Mouse (Mus musculus): ENCODE data around the gene Fbxo40. TPM values are rescaled to one million over a fixed set of nuclear protein-coding genes. Genes with fewer than 3 reads are reported as not detected.

Gene Fbxo40
- polyA plus RNA-seq, 1 experiment: 1.9 TPM

GRCm38 (mm10) chr16:36934131-36934840, 56.0 kb downstream of the Fbxo40 start:
- 78% methylated on average over 6 of the region's 6 CpGs for WGBS
- DNase-seq: no peak

GRCm38 (mm10) chr16:36932546-36932945, 57.7 kb downstream of the Fbxo40 start:
- WGBS: 93% methylated on average over 6 of the region's 6 CpGs
- no peaks in the 10 kb centered on the region for H3K4me1 ChIP-seq (ENCODE audit: control insufficient read depth, insufficient read depth, low read length)
- DNase-seq: no peak
- H3K27ac ChIP-seq (ENCODE audit: insufficient read depth, low read length): no peak overlapping the region
- TF ChIP-seq POLR2A (IDR thresholded peaks at IDR 0.05; ENCODE audit: borderline replicate concordance, insufficient read depth, low read length): no peak
- TF ChIP-seq CTCF (IDR thresholded peaks at IDR 0.05; ENCODE audit: borderline replicate concordance, insufficient read depth, low read depth, low read length): no peak
- H3K27me3 ChIP-seq (ENCODE audit: control insufficient read depth, insufficient read depth, low read length): no peaks in the 10 kb centered on the region
- H3K4me3 ChIP-seq (replicated peaks; ENCODE audit: insufficient read depth, low read depth, low read length): no peak overlapping the region

More at GRCm38 (mm10) chr16:36934131-36934840, 56.0 kb downstream of the Fbxo40 start:
- Histone ChIP-seq H3K27ac (ENCODE audit: insufficient read depth, low read length) (no peak overlapping the region), H3K27me3 (ENCODE audit: control insufficient read depth, insufficient read depth, low read length) (no peaks in the 10 kb centered on the region), H3K4me3 (replicated peaks; ENCODE audit: insufficient read depth, low read depth, low read length) (no peak overlapping the region), H3K4me1 (ENCODE audit: control insufficient read depth, insufficient read depth, low read length) (no peaks in the 10 kb centered on the region)
- TF ChIP-seq POLR2A (IDR thresholded peaks at IDR 0.05; ENCODE audit: borderline replicate concordance, insufficient read depth, low read length): no peak
- no peak for TF ChIP-seq CTCF (IDR thresholded peaks at IDR 0.05; ENCODE audit: borderline replicate concordance, insufficient read depth, low read depth, low read length)

- TF ChIP-seq CTCF (IDR thresholded peaks at IDR 0.05; ENCODE audit: borderline replicate concordance, insufficient read depth, low read depth, low read length) (no peak), POLR2A (IDR thresholded peaks at IDR 0.05; ENCODE audit: borderline replicate concordance, insufficient read depth, low read length) (no peak)
- H3K4me3 ChIP-seq (replicated peaks; ENCODE audit: insufficient read depth, low read depth, low read length): no peak overlapping the region
- 92% methylated on average over 3 of the region's 3 CpGs for WGBS
- H3K27ac ChIP-seq (ENCODE audit: insufficient read depth, low read length): no peak overlapping the region
- no peak for DNase-seq
- no peaks in the 10 kb centered on the region for H3K4me1 ChIP-seq (ENCODE audit: control insufficient read depth, insufficient read depth, low read length)
- H3K27me3 ChIP-seq (ENCODE audit: control insufficient read depth, insufficient read depth, low read length): no peaks in the 10 kb centered on the region
Observed at GRCm38 (mm10) chr16:36931976-36932375, 58.3 kb downstream of the Fbxo40 start.

- TF ChIP-seq POLR2A (IDR thresholded peaks at IDR 0.05; ENCODE audit: borderline replicate concordance, insufficient read depth, low read length): no peak
- no peak for TF ChIP-seq CTCF (IDR thresholded peaks at IDR 0.05; ENCODE audit: borderline replicate concordance, insufficient read depth, low read depth, low read length)
- no peak for DNase-seq
- H3K27me3 ChIP-seq (ENCODE audit: control insufficient read depth, insufficient read depth, low read length): no peaks in the 10 kb centered on the region
- no peaks in the 10 kb centered on the region for H3K4me1 ChIP-seq (ENCODE audit: control insufficient read depth, insufficient read depth, low read length)
- no peak overlapping the region for H3K27ac ChIP-seq (ENCODE audit: insufficient read depth, low read length)
- WGBS: 92% methylated on average over 10 of the region's 10 CpGs
- H3K4me3 ChIP-seq (replicated peaks; ENCODE audit: insufficient read depth, low read depth, low read length): no peak overlapping the region
Observed at GRCm38 (mm10) chr16:36931381-36931780, 58.9 kb downstream of the Fbxo40 start.

- 86% methylated on average over 11 of the region's 11 CpGs for WGBS
- DNase-seq: no peak
- Histone ChIP-seq H3K4me3 (replicated peaks; ENCODE audit: insufficient read depth, low read depth, low read length) (no peak overlapping the region), H3K27me3 (ENCODE audit: control insufficient read depth, insufficient read depth, low read length) (no peaks in the 10 kb centered on the region), H3K27ac (ENCODE audit: insufficient read depth, low read length) (no peak overlapping the region), H3K4me1 (ENCODE audit: control insufficient read depth, insufficient read depth, low read length) (no peaks in the 10 kb centered on the region)
- TF ChIP-seq POLR2A (IDR thresholded peaks at IDR 0.05; ENCODE audit: borderline replicate concordance, insufficient read depth, low read length): no peak
- no peak for TF ChIP-seq CTCF (IDR thresholded peaks at IDR 0.05; ENCODE audit: borderline replicate concordance, insufficient read depth, low read depth, low read length)
Observed at GRCm38 (mm10) chr16:36930231-36931136, 59.8 kb downstream of the Fbxo40 start.

- Histone ChIP-seq H3K4me1 (ENCODE audit: control insufficient read depth, insufficient read depth, low read length) (no peaks in the 10 kb centered on the region), H3K27ac (ENCODE audit: insufficient read depth, low read length) (no peak overlapping the region), H3K4me3 (replicated peaks; ENCODE audit: insufficient read depth, low read depth, low read length) (no peak overlapping the region), H3K27me3 (ENCODE audit: control insufficient read depth, insufficient read depth, low read length) (no peaks in the 10 kb centered on the region)
- TF ChIP-seq CTCF (IDR thresholded peaks at IDR 0.05; ENCODE audit: borderline replicate concordance, insufficient read depth, low read depth, low read length): no peak
- no peak for TF ChIP-seq POLR2A (IDR thresholded peaks at IDR 0.05; ENCODE audit: borderline replicate concordance, insufficient read depth, low read length)
- WGBS: 89% methylated on average over 7 of the region's 7 CpGs
- DNase-seq: no peak
Observed at GRCm38 (mm10) chr16:36929216-36929615, 61.1 kb downstream of the Fbxo40 start.

GRCm38 (mm10) chr16:36928106-36928500, 62.2 kb downstream of the Fbxo40 start:
- no peak overlapping the region for H3K27ac ChIP-seq (ENCODE audit: insufficient read depth, low read length)
- no peaks in the 10 kb centered on the region for H3K4me1 ChIP-seq (ENCODE audit: control insufficient read depth, insufficient read depth, low read length)
- no peak overlapping the region for H3K4me3 ChIP-seq (replicated peaks; ENCODE audit: insufficient read depth, low read depth, low read length)
- WGBS: 89% methylated on average over 8 of the region's 8 CpGs
- no peak for TF ChIP-seq CTCF (IDR thresholded peaks at IDR 0.05; ENCODE audit: borderline replicate concordance, insufficient read depth, low read depth, low read length)
- TF ChIP-seq POLR2A (IDR thresholded peaks at IDR 0.05; ENCODE audit: borderline replicate concordance, insufficient read depth, low read length): no peak
- no peaks in the 10 kb centered on the region for H3K27me3 ChIP-seq (ENCODE audit: control insufficient read depth, insufficient read depth, low read length)
- no peak for DNase-seq
